Mouse (Mus musculus): Measurements from ENCODE around the gene Col18a1. TPM values are rescaled to one million over a fixed set of nuclear protein-coding genes. Genes with fewer than 3 reads are reported as not detected.

The Col18a1 gene
- total RNA-seq, 1 experiment = 414 TPM

GRCm38 (mm10) chr10:77129637-77130410 is 36.5 kb downstream of the Col18a1 start:
- Histone ChIP-seq H3K9ac (ENCODE audit: insufficient read depth, low read depth, low read length, poor library complexity, severe bottlenecking) (no peak overlapping the region), H3K4me1 (ENCODE audit: control insufficient read depth in 2 of 2, insufficient read depth in 2 of 2, low read length in 2 of 2, poor library complexity in 1 of 2) (peaks cover 2 to 54% of the 10 kb centered on the region in 2 experiments; a peak in 3 of 4 replicates), H3K4me3 (ENCODE audit: insufficient read depth in 1 of 2, low read depth in 1 of 2, low read length in 2 of 2, poor library complexity in 1 of 2, severe bottlenecking in 1 of 2) (no peak overlapping the region), H3K9me3 (ENCODE audit: control insufficient read depth, insufficient read depth, low read depth, low read length) (no peaks in the 10 kb centered on the region), H3K36me3 (ENCODE audit: control insufficient read depth, insufficient read depth, low read length, poor library complexity, severe bottlenecking) (peaks cover 7% of the 10 kb centered on the region; the same call in 1 of the 2 replicates), H3K27ac (ENCODE audit: insufficient read depth, low read depth, low read length, poor library complexity, severe bottlenecking) (peak overlapping the region; percentile 36; the same call in 1 of the 2 replicates)
- in situ Hi-C loops (cut with MboI; ENCODE audit: low sequenced_read_pairs in 2 of 2, unreplicated experiment in 2 of 2) = loop anchor here (5.0 to 10.0 kb wide), 2 partner anchors 122 to 125 kb away; partner anchors contain the start of gene Pofut2 (in 1 of the 2)
- TF ChIP-seq ZNF384 (IDR thresholded peaks at IDR 0.05; ENCODE audit: low read depth, low read length) = no peak
- no peak for TF ChIP-seq ZC3H11A (IDR thresholded peaks at IDR 0.05; ENCODE audit: borderline replicate concordance, low read depth, low read length)
- no peak for TF ChIP-seq CHD2 (IDR thresholded peaks at IDR 0.05; ENCODE audit: low read depth, low read length)
- no peak for TF ChIP-seq HCFC1 (IDR thresholded peaks at IDR 0.05; ENCODE audit: borderline replicate concordance, insufficient read depth, low read length)
- no peak for TF ChIP-seq MAFK (IDR thresholded peaks at IDR 0.05; ENCODE audit: insufficient read depth, low read depth, low read length)
- DNase-seq (ENCODE audit: low read depth, low spot score) = no peak

- TF ChIP-seq MAFK (IDR thresholded peaks at IDR 0.05; ENCODE audit: insufficient read depth, low read depth, low read length) (no peak), CHD2 (IDR thresholded peaks at IDR 0.05; ENCODE audit: low read depth, low read length) (no peak), HCFC1 (IDR thresholded peaks at IDR 0.05; ENCODE audit: borderline replicate concordance, insufficient read depth, low read length) (no peak), ZNF384 (IDR thresholded peaks at IDR 0.05; ENCODE audit: low read depth, low read length) (no peak), ZC3H11A (IDR thresholded peaks at IDR 0.05; ENCODE audit: borderline replicate concordance, low read depth, low read length) (no peak)
- Histone ChIP-seq H3K4me3 (ENCODE audit: insufficient read depth in 1 of 2, low read depth in 1 of 2, low read length in 2 of 2, poor library complexity in 1 of 2, severe bottlenecking in 1 of 2) (no peak overlapping the region), H3K9me3 (ENCODE audit: control insufficient read depth, insufficient read depth, low read depth, low read length) (no peaks in the 10 kb centered on the region), H3K9ac (ENCODE audit: insufficient read depth, low read depth, low read length, poor library complexity, severe bottlenecking) (no peak overlapping the region), H3K36me3 (ENCODE audit: control insufficient read depth, insufficient read depth, low read length, poor library complexity, severe bottlenecking) (peaks cover 9% of the 10 kb centered on the region; the same call in 1 of the 2 replicates), H3K27ac (ENCODE audit: insufficient read depth, low read depth, low read length, poor library complexity, severe bottlenecking) (no peak overlapping the region), H3K4me1 (ENCODE audit: control insufficient read depth in 2 of 2, insufficient read depth in 2 of 2, low read length in 2 of 2, poor library complexity in 1 of 2) (peaks cover 2 to 51% of the 10 kb centered on the region in 2 experiments; a peak in 3 of 4 replicates)
- in situ Hi-C loops (cut with MboI; ENCODE audit: low sequenced_read_pairs in 2 of 2, unreplicated experiment in 2 of 2) = no loop called here
- DNase-seq (ENCODE audit: low read depth, low spot score) = no peak
These were observed 38.4 kb downstream of the Col18a1 start for GRCm38 (mm10) chr10:77127926-77128325.

DNA sequence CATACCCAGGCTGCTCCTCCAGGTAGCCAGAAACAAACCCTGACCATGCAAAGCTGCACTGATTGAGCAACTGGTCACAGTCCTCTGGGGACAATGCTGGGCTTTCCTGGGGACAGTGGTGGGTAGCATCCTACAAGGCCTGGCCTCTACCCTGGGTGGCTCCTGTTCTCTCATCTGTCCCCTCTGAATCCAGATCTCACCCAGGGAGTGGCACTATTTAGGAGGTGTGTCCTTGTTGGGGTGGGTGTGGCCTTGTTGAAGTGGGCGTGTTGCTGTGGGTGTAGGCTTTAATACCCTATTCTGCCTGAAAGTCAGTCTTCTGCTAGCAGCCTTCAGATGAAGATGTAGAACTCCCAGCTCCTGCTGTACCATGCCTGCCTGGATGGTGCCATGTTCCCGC is 39.8 kb downstream of the Col18a1 start:
- Histone ChIP-seq H3K4me3 (ENCODE audit: insufficient read depth in 1 of 2, low read depth in 1 of 2, low read length in 2 of 2, poor library complexity in 1 of 2, severe bottlenecking in 1 of 2) (no peak overlapping the region), H3K9me3 (ENCODE audit: control insufficient read depth, insufficient read depth, low read depth, low read length) (no peaks in the 10 kb centered on the region), H3K27ac (ENCODE audit: insufficient read depth, low read depth, low read length, poor library complexity, severe bottlenecking) (no peak overlapping the region), H3K36me3 (ENCODE audit: control insufficient read depth, insufficient read depth, low read length, poor library complexity, severe bottlenecking) (peaks cover 9% of the 10 kb centered on the region; the same call in 1 of the 2 replicates), H3K9ac (ENCODE audit: insufficient read depth, low read depth, low read length, poor library complexity, severe bottlenecking) (no peak overlapping the region), H3K4me1 (ENCODE audit: control insufficient read depth in 2 of 2, insufficient read depth in 2 of 2, low read length in 2 of 2, poor library complexity in 1 of 2) (peaks cover 2 to 41% of the 10 kb centered on the region in 2 experiments; a peak in 3 of 4 replicates)
- no peak for TF ChIP-seq HCFC1 (IDR thresholded peaks at IDR 0.05; ENCODE audit: borderline replicate concordance, insufficient read depth, low read length)
- no peak for TF ChIP-seq ZNF384 (IDR thresholded peaks at IDR 0.05; ENCODE audit: low read depth, low read length)
- TF ChIP-seq MAFK (IDR thresholded peaks at IDR 0.05; ENCODE audit: insufficient read depth, low read depth, low read length) = no peak
- no peak for TF ChIP-seq ZC3H11A (IDR thresholded peaks at IDR 0.05; ENCODE audit: borderline replicate concordance, low read depth, low read length)
- no peak for TF ChIP-seq CHD2 (IDR thresholded peaks at IDR 0.05; ENCODE audit: low read depth, low read length)
- DNase-seq (ENCODE audit: low read depth, low spot score) = no peak
- in situ Hi-C loops (cut with MboI; ENCODE audit: low sequenced_read_pairs in 2 of 2, unreplicated experiment in 2 of 2) = no loop called here

DNA sequence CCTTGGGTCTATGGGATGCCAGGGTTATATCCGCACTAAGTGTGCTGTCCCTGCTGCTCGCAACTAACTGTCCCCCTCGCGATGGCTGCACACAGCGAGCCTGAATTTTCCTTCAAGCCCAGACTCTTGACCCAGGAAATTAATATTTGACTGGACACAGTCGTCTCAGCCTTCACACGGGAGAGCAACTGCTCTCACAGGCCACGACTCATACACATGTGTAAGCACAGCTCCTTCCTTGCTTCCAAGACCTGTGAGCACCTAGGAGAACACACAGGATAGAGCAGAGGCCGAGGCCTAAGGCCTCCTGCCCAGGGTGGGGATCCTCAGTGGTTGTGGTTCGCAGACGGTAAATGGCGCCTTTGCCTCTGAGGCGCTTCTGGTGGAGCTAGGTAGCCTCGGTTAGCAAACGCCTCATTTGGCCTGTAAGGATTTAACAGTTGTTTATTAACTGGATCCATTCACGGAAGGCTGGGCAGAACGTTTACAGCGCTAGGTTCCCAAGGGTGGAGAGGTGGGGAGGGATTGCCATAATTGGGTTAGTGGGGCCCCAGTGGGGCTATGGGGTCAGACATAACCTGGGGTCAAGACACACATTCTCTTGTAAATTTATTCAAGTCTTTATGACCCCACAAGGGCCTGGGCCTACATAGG is 41.1 kb downstream of the Col18a1 start:
- H3K4me1 ChIP-seq (ENCODE audit: control insufficient read depth in 2 of 2, insufficient read depth in 2 of 2, low read length in 2 of 2, poor library complexity in 1 of 2) = peaks cover 2 to 35% of the 10 kb centered on the region in 2 experiments; a peak in 3 of 4 replicates
- no peak overlapping the region for H3K27ac ChIP-seq (ENCODE audit: insufficient read depth, low read depth, low read length, poor library complexity, severe bottlenecking)

More for the DNA sequence above, 41.1 kb downstream of the Col18a1 start:
- H3K9ac ChIP-seq (ENCODE audit: insufficient read depth, low read depth, low read length, poor library complexity, severe bottlenecking) = no peak overlapping the region
- no peak overlapping the region for H3K4me3 ChIP-seq (ENCODE audit: insufficient read depth in 1 of 2, low read depth in 1 of 2, low read length in 2 of 2, poor library complexity in 1 of 2, severe bottlenecking in 1 of 2)
- TF ChIP-seq HCFC1 (IDR thresholded peaks at IDR 0.05; ENCODE audit: borderline replicate concordance, insufficient read depth, low read length) (no peak), ZNF384 (IDR thresholded peaks at IDR 0.05; ENCODE audit: low read depth, low read length) (no peak), MAFK (IDR thresholded peaks at IDR 0.05; ENCODE audit: insufficient read depth, low read depth, low read length) (no peak), CHD2 (IDR thresholded peaks at IDR 0.05; ENCODE audit: low read depth, low read length) (no peak)
- H3K36me3 ChIP-seq (ENCODE audit: control insufficient read depth, insufficient read depth, low read length, poor library complexity, severe bottlenecking) = peaks cover 10% of the 10 kb centered on the region; the same call in 1 of the 2 replicates
- H3K9me3 ChIP-seq (ENCODE audit: control insufficient read depth, insufficient read depth, low read depth, low read length) = no peaks in the 10 kb centered on the region
- in situ Hi-C loops (cut with MboI; ENCODE audit: low sequenced_read_pairs in 2 of 2, unreplicated experiment in 2 of 2) = no loop called here
- no peak for DNase-seq (ENCODE audit: low read depth, low spot score)

Data from ES-E14 (cell line).